Mouse (Mus musculus): ENCODE results near the gene Gm10190. TPM values are rescaled to one million over a fixed set of nuclear protein-coding genes. Genes with fewer than 3 reads are reported as not detected.
"Not testable (repeated sequence)": the region's sequence is repeated elsewhere in the genome, so short reads cannot be mapped to it uniquely, and the experiment has no call there.

Gene Gm10190
- 0.68 TPM in 1 of 2 replicates, not detected in the other for polyA plus RNA-seq (2016; fragmentation: Nextera tagmentation; extraction: Ambion mirVana)

DNA sequence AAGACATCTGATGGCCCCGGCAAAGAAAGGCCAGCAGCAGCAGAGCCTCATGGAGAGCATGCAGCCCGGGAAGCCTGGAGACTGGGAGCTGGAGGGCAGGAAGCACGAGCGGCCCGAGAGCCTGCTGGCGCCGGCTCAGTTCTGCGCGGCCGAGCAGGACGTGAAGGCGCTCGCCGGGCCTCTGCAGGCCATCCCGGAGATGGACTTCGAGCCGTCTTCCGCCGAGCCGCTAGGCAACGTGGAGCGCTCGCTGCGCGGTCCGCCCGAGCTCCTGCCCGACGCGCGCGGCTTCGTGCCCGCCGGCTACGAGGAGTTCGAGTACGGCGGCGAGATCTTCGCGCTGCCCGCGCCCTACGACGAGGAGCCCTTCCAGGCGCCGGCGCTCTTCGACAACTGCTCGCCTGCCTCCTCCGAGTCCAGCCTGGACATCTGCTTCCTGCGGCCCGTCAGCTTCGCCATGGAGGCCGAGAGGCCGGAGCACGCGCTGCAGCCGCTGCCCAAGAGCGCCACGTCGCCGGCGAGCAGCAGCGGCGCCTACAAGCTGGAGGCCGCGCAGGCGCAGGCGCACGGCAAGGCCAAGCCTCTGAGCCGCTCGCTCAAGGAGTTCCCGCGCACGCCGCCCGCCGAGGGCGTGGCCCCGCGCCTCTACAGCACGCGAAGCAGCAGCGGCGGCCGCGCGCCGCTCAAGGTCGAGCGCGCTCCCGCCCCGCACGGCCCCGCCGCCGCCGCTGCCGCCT is at the start of gene Gm10190:
TSS of gene Gm10190 (minus strand) at position 553 of the 737 bp plus-strand sequence.
- peaks cover 67% of the 10 kb centered on the region for H3K27me3 ChIP-seq (ENCODE audit: insufficient read depth, poor library complexity, severe bottlenecking)

DNA sequence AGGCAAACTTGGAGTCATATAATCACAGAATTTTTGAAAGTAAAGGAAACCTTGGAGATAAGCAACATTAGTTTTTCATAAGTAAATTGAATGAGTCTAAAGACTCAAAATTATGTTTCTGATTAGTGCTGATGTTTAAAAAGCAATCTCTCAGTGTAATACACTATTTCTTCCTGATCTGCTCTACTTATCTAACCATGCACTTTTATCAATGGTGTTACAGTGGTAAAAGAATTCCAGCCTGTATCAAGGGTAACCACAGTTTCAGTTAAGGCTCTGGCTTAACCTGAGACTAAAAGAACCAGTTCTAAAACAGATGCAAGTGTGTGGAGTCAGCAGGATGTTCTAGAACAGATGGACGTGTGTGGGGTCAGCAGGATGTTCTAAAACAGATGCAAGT is 47.7 kb upstream of the Gm10190 start:
- Histone ChIP-seq H3K9me3 (peaks cover 3% of the 10 kb centered on the region; the same call in 1 of the 2 replicates), H3K27me3 (ENCODE audit: insufficient read depth, poor library complexity, severe bottlenecking) (no peaks in the 10 kb centered on the region), H3K27ac (no peak overlapping the region), H3K36me3 (peaks cover 73% of the 10 kb centered on the region), H3K4me3 (no peak overlapping the region), H3K4me1 (replicated peaks) (no peaks in the 10 kb centered on the region)
- 97% methylated on average over 1 of the region's 1 CpGs for WGBS
- no peak for DNase-seq (ENCODE audit: low spot score)

More for the DNA sequence above, at the start of gene Gm10190:
- peak; percentile 90 for DNase-seq (ENCODE audit: low spot score)
- Histone ChIP-seq H3K9me3 (no peaks in the 10 kb centered on the region), H3K27ac (peak within 1 kb of the TSS; percentile 87), H3K36me3 (no peaks in the 10 kb centered on the region), H3K4me1 (replicated peaks) (peaks cover 13% of the 10 kb centered on the region), H3K4me3 (peak within 1 kb of the TSS; percentile 54)
- 5% methylated on average over 102 of the region's 102 CpGs for WGBS

DNA sequence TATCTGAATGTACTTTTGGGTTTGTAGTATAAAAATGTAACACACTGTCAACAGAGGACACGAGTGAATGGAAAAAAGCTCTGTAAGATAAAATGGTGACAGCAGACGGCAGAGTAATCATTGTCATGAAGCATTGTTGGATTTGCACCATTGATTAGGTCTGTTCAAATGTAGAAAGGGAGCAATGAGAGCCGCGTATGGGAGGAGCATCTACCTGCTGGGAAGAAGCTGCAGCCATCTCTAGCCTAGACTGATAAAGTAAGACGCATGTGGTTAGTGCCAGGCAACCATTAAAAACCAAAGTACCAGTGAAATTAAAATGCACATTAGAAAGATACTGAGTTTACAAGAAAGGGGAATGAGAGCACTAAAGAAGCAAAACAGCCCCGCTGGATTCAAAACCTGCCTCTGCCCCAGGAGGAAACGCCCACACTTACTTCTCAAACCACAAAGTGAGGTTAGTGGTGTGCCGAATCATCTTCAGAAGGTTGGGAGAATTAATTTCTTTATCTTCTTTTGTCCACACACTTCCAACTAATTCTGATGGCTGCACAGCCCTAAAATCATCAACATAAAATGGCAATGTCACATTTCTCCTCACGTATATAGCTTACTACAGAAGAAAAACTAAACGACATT is 45.4 kb upstream of the Gm10190 start:
- peaks cover 91% of the 10 kb centered on the region for H3K36me3 ChIP-seq
- WGBS, result 84% methylated on average over 10 of the region's 10 CpGs

DNA sequence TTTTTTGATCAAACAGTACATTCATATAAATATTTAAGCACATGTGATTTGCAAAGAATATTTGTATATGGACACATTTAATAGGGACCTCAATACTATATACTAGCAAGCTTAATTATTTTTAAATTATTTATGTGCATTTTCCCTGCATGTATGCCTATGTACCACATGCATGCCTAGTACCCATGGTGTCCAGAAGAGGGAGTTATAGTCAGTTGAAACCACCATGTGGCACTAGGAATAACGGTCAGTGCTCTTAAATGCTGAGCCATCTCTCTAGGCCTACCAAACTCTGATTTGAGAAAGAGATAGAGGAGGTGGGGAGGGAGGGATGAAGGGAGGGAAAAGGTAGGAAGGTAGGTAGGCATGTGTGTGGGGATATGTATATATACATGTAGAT is 37.8 kb upstream of the Gm10190 start:
- 66% methylated on average over 1 of the region's 1 CpGs for WGBS
- no peak for DNase-seq (ENCODE audit: low spot score)
- H3K27me3 ChIP-seq (ENCODE audit: insufficient read depth, poor library complexity, severe bottlenecking), result no peaks in the 10 kb centered on the region
- no peak overlapping the region for H3K4me3 ChIP-seq
- H3K36me3 ChIP-seq, result peaks cover 97% of the 10 kb centered on the region
- no peaks in the 10 kb centered on the region for H3K4me1 ChIP-seq (replicated peaks)
- no peak overlapping the region for H3K27ac ChIP-seq
- no peaks in the 10 kb centered on the region for H3K9me3 ChIP-seq

More for the DNA sequence above, 45.4 kb upstream of the Gm10190 start:
- Histone ChIP-seq H3K27me3 (ENCODE audit: insufficient read depth, poor library complexity, severe bottlenecking) (no peaks in the 10 kb centered on the region), H3K4me1 (replicated peaks) (no peaks in the 10 kb centered on the region), H3K9me3 (peaks cover 3% of the 10 kb centered on the region; the same call in 1 of the 2 replicates), H3K27ac (no peak overlapping the region), H3K4me3 (no peak overlapping the region)
- DNase-seq (ENCODE audit: low spot score), result no peak

DNA sequence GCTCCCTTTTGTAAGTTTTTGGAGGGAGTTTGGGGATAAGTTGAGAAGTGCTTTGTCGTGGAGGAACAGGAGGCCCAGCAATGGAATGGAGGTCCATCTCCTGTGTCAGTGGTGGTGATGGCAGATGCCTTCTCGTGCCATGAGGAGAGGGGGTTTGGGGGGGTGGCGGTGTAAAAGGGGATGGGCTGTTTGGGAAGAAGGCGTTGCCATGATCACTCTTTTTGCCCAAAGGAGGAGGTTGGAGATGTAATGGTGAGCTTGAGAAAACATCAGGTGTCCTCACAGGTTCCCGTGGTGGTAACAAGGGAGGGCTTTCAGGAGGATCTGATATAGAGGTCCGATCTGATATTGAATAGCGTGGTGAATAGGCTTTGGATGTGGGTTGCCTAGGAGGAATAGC is 24.9 kb upstream of the Gm10190 start:
- Histone ChIP-seq H3K9me3 (no peaks in the 10 kb centered on the region), H3K4me1 (replicated peaks) (no peaks in the 10 kb centered on the region), H3K27ac (no peak overlapping the region), H3K36me3 (peaks cover 54% of the 10 kb centered on the region), H3K27me3 (ENCODE audit: insufficient read depth, poor library complexity, severe bottlenecking) (no peaks in the 10 kb centered on the region), H3K4me3 (no peak overlapping the region)
- DNase-seq (ENCODE audit: low spot score), result no peak
- 90% methylated on average over 7 of the region's 7 CpGs for WGBS

DNA sequence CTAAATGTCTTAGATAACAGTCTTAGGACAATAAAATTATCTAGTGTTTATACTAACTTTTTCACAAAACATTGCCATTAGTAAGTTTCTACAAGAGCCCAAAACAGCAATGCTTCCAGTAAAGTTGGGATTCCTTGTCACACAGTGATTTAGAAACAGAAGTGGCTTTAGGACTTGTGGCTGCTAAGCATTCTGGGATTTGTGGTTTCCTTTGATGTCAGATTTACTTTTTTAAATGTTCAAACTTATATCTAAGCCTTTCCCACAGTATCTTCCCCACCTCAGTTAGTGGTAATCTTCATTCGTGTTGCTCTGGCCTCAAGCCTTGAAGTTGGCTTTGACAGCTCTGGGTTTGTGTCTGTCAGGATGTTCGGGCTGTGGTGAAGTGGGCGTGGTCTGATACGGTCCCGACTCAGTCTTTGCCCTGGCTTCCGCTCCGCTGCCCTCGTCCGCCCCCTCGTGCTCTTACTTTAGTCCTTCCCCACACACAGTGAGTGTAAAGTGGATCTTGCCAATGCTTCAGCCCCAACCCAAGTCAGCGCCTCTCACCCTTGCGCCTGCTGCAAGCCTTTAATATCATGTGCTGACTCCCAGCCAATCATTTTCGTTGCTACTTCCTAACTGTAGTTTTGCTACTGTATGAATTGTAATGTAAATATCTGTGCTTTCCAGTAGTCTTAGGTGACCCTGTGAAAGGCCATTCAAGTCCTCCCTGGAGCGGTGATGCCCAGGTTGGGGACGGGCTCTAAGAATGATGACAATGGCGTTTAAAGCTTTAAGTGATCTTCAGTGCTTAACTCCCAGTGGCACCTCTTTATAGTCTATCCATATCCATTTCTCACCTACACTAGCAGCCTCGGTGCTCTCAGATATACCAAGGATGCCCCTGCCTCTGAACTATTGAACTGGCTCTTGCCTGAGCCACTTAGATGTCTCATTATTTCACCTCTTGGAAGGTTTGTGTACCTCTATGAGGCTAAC is 18.4 kb upstream of the Gm10190 start:
- Histone ChIP-seq H3K27ac (no peak overlapping the region), H3K4me3 (peak overlapping the region; percentile 53), H3K9me3 (no peaks in the 10 kb centered on the region), H3K27me3 (ENCODE audit: insufficient read depth, poor library complexity, severe bottlenecking) (0 out of 2 replicates have a peak, but pooled peaks cover 3% of the 10 kb centered on the region), H3K4me1 (replicated peaks) (peaks cover 8% of the 10 kb centered on the region; the same call in 1 of the 2 replicates), H3K36me3 (no peaks in the 10 kb centered on the region)
- peak; percentile 68 for DNase-seq (ENCODE audit: low spot score)
- WGBS, result 18% methylated on average over 17 of the region's 17 CpGs

DNA sequence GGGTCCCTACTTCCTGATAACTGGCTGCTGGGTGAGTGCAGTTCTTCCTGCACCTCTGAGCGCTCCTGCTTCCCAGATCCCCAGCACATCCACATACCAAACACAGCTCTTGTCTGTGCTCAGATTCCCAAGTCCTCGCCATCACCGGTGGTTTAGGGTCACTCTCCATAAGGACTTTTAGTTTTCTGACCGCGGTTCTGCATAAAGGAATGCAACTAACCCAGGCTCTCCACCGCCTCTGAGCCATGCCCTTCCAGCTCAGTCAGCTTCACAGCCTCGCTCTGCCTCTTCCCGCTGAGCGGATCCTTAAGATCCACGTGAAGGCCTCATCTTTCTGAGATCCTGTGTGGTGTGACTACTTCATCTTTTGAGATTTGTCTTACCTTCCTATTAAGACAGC is 16.7 kb upstream of the Gm10190 start:
- WGBS, result 75% methylated on average over 10 of the region's 10 CpGs
- Histone ChIP-seq H3K4me1 (replicated peaks) (peaks cover 8% of the 10 kb centered on the region; the same call in 1 of the 2 replicates), H3K36me3 (no peaks in the 10 kb centered on the region), H3K27ac (no peak overlapping the region), H3K9me3 (no peaks in the 10 kb centered on the region), H3K4me3 (no peak overlapping the region), H3K27me3 (ENCODE audit: insufficient read depth, poor library complexity, severe bottlenecking) (0 out of 2 replicates have a peak, but pooled peaks cover 3% of the 10 kb centered on the region)
- DNase-seq (ENCODE audit: low spot score), result no peak

DNA sequence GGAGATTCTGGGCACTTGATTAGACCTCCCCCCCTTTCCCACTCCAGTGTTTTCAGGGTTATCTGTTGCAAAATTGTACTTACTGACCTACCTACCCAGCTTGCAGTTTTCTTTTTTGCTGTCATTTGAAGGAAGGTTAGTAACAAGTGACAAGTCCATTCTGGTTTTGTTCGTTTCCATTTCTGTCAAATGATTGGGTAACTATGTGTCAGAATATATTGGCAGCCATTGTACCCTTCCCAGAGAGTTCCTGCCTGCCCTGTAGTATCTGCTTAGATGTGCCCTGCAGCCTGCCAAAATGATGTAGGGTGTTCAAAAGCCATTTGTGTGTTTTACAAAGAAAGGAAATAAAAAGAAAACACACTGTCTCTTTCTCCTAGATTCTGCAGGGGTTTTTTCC is 12.3 kb upstream of the Gm10190 start:
- Histone ChIP-seq H3K27ac (no peak overlapping the region), H3K9me3 (no peaks in the 10 kb centered on the region), H3K4me1 (replicated peaks) (no peaks in the 10 kb centered on the region), H3K36me3 (no peaks in the 10 kb centered on the region), H3K4me3 (no peak overlapping the region), H3K27me3 (ENCODE audit: insufficient read depth, poor library complexity, severe bottlenecking) (0 out of 2 replicates have a peak, but pooled peaks cover 7% of the 10 kb centered on the region)
- DNase-seq (ENCODE audit: low spot score), result no peak
- WGBS, result 69% methylated on average over 1 of the region's 1 CpGs

DNA sequence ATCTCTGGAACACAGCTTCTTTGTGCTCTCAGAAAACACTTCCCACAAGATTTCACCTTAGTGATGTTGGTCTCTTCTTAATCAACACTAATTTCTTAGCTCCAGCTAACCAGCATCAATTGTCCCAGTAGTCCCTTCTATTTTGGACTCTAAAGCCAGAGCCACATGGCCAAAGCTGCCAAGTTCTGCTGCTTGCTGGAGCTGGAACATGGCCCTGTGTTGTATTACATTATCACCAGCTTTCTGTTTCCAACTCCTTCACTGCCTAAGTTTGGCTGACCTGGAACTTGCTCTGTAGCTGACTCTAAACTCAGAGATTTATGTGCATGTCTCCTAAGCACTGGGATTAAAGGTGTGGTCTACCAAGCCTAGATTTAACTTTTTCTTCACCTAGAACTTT is 5.0 kb upstream of the Gm10190 start:
- H3K4me1 ChIP-seq (replicated peaks); H3K4me3 ChIP-seq; H3K9me3 ChIP-seq; DNase-seq (ENCODE audit: low spot score); H3K36me3 ChIP-seq; H3K27ac ChIP-seq: not testable (repeated sequence)
- peaks cover 38% of the 10 kb centered on the region for H3K27me3 ChIP-seq (ENCODE audit: insufficient read depth, poor library complexity, severe bottlenecking)

DNA sequence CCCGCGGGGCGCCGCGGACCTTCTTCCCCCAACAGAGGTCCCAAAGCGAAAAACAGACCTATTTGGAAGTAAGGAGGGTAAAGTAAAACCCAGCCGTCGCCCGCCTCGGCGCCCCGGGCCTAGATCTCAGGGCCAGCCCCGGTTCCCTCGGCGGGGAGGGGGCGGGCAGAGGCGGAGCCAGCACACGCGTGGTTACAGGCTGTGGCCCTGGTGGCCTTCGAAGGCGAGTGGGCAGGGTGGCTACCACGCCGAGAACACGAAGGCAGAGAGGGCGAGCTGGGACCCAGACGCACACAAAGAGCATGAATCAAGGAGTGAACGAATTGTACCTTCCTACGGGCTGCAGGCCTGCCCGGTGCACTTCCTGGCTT is 370 bp upstream of the Gm10190 start:
- Histone ChIP-seq H3K4me1 (replicated peaks) (peaks cover 13% of the 10 kb centered on the region), H3K27me3 (ENCODE audit: insufficient read depth, poor library complexity, severe bottlenecking) (peaks cover 67% of the 10 kb centered on the region), H3K27ac (peak overlapping the region; percentile 87), H3K9me3 (no peaks in the 10 kb centered on the region), H3K4me3 (peak overlapping the region; percentile 54), H3K36me3 (no peaks in the 10 kb centered on the region)
- 18% methylated on average over 29 of the region's 29 CpGs for WGBS
- no peak for DNase-seq (ENCODE audit: low spot score)

DNA sequence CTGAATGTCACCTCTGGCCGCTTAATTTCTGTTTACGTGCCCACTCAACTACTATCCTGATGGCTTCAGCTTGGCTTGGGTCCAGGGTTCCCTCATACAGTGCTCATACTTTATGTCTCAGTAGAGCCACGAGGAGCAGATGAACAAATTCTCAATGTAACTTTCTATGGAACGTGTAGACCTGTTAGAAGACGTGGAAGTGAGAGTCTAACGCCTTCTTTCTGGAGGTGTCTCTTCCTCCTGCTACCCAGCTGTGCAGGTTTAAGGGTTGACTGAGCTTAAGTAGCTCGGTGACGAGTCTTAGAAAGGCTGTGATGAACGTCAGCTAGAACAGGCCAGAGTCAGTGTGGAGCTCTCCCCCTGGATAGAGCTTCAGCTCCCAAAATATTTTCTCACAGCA is 4.7 kb downstream of the Gm10190 start:
- 80% methylated on average over 9 of the region's 9 CpGs for WGBS
- no peak overlapping the region for H3K4me3 ChIP-seq
- H3K27ac ChIP-seq, result no peak overlapping the region
- H3K36me3 ChIP-seq, result no peaks in the 10 kb centered on the region
- H3K27me3 ChIP-seq (ENCODE audit: insufficient read depth, poor library complexity, severe bottlenecking), result peaks cover 33% of the 10 kb centered on the region
- no peaks in the 10 kb centered on the region for H3K9me3 ChIP-seq
- no peak for DNase-seq (ENCODE audit: low spot score)
- peaks cover 9% of the 10 kb centered on the region for H3K4me1 ChIP-seq (replicated peaks)

DNA sequence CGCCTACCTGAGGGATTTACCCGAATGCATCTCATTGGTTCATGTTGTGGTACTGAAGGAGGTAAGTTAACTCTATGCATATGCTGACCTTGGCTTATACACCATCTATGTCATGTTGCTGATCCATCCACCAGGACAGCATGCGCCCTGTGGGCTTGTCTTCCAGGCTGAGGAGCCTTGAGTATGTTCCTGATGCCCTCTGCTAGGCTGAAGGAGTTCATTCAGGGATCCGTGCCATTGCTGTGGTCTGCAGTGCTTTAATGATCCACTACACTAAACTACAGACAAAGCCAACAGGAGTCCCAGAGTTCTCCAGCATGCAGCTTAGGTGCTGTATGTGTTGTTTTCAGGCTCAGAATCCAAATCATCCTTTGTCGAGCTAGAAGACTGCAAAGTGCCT is 6.1 kb downstream of the Gm10190 start:
- 85% methylated on average over 5 of the region's 5 CpGs for WGBS
- DNase-seq (ENCODE audit: low spot score), result no peak
- H3K27ac ChIP-seq, result no peak overlapping the region

More for the DNA sequence above, 6.1 kb downstream of the Gm10190 start:
- Histone ChIP-seq H3K27me3 (ENCODE audit: insufficient read depth, poor library complexity, severe bottlenecking) (peaks cover 23% of the 10 kb centered on the region), H3K4me1 (replicated peaks) (no peaks in the 10 kb centered on the region), H3K36me3 (no peaks in the 10 kb centered on the region), H3K9me3 (no peaks in the 10 kb centered on the region), H3K4me3 (no peak overlapping the region)

Measured in hindbrain, embryonic 10.5 days (tissue).